Mouse (Mus musculus) B cell, adult 2 months (primary cell): Measurements from ENCODE around the gene Zfp940.
"Not testable (repeated sequence)": the region's sequence is repeated elsewhere in the genome, so short reads cannot be mapped to it uniquely, and the experiment has no call there.

Experiments used
- DNase-seq, 2 experiments: peaks; one replicate each; pipeline ENCODE4 v3.0.0; 2022

The Zfp940 gene

GRCm38 (mm10) chr7:29853219-29853842 is at the start of gene Zfp940:
Gene Zfp940, minus strand, starts transcription at chr7:29853669.
- DNase-seq = peak; percentile 88

GRCm38 (mm10) chr7:29898351-29898750 is 44.9 kb upstream of the Zfp940 start:
- peak in 1 of 2 experiments; percentile 8 for DNase-seq

- DNase-seq = no peak
Observed at GRCm38 (mm10) chr7:29892756-29893155, 39.3 kb upstream of the Zfp940 start.

GRCm38 (mm10) chr7:29890501-29890900 is 37.0 kb upstream of the Zfp940 start:
- DNase-seq = no peak

- DNase-seq = no peak
Observed at GRCm38 (mm10) chr7:29880916-29881315, 27.4 kb upstream of the Zfp940 start.

- no peak for DNase-seq
Observed at GRCm38 (mm10) chr7:29880056-29880455, 26.6 kb upstream of the Zfp940 start.

- not testable (repeated sequence) for DNase-seq
Observed at GRCm38 (mm10) chr7:29877561-29877960, 24.1 kb upstream of the Zfp940 start.

- DNase-seq = no peak
Observed at GRCm38 (mm10) chr7:29874256-29874655, 20.8 kb upstream of the Zfp940 start.

GRCm38 (mm10) chr7:29861660-29862059 is 8.2 kb upstream of the Zfp940 start:
- no peak for DNase-seq

GRCm38 (mm10) chr7:29859532-29860517 is 6.4 kb upstream of the Zfp940 start, which contains the start of gene Zfp420:
Gene Zfp420, plus strand, starts transcription at chr7:29859979.
- peak; percentile 81 to 82 for DNase-seq

- DNase-seq = peak in 1 of 2 experiments; percentile 4
Observed at GRCm38 (mm10) chr7:29852831-29853218, 644 bp downstream of the Zfp940 start.

- DNase-seq = no peak
Observed at GRCm38 (mm10) chr7:29844616-29845015, 8.9 kb downstream of the Zfp940 start.

- no peak for DNase-seq
Observed at GRCm38 (mm10) chr7:29842105-29842504, 11.4 kb downstream of the Zfp940 start.

GRCm38 (mm10) chr7:29839256-29839655 is 14.2 kb downstream of the Zfp940 start:
- DNase-seq = no peak

GRCm38 (mm10) chr7:29836816-29837215 is 16.7 kb downstream of the Zfp940 start:
- no peak for DNase-seq

GRCm38 (mm10) chr7:29829804-29830203 is 23.7 kb downstream of the Zfp940 start:
- DNase-seq = no peak

- no peak for DNase-seq
Observed at GRCm38 (mm10) chr7:29828001-29828400, 25.5 kb downstream of the Zfp940 start.

GRCm38 (mm10) chr7:29818619-29819254 is 34.7 kb downstream of the Zfp940 start:
- DNase-seq = peak; percentile 80 to 84

GRCm38 (mm10) chr7:29815910-29816429 is 37.5 kb downstream of the Zfp940 start, which contains the start of gene Zfp790:
Gene Zfp790, plus strand, starts transcription at chr7:29816114.
- DNase-seq = peak; percentile 76 to 79

GRCm38 (mm10) chr7:29815061-29815784 is 38.2 kb downstream of the Zfp940 start:
- no peak for DNase-seq

GRCm38 (mm10) chr7:29814381-29814780 is 39.1 kb downstream of the Zfp940 start:
- DNase-seq = no peak

- DNase-seq = no peak
Observed at GRCm38 (mm10) chr7:29812244-29812643, 41.2 kb downstream of the Zfp940 start.
